Mouse (Mus musculus) G1E (cell line): ENCODE data around the gene Hoxd13.

Source experiments
- CTCF ChIP-seq: IDR thresholded peaks from 2 replicates; pipeline ENCODE4 v1.5.1; 2012; ENCODE audit warnings: low read depth, low read length, inconsistent platforms, mixed read lengths
- GATA1 ChIP-seq: IDR thresholded peaks from 2 replicates; pipeline ENCODE4 v1.6.1; 2012; ENCODE audit warnings: borderline replicate concordance, low read length, inconsistent platforms, mixed read lengths

DNA sequence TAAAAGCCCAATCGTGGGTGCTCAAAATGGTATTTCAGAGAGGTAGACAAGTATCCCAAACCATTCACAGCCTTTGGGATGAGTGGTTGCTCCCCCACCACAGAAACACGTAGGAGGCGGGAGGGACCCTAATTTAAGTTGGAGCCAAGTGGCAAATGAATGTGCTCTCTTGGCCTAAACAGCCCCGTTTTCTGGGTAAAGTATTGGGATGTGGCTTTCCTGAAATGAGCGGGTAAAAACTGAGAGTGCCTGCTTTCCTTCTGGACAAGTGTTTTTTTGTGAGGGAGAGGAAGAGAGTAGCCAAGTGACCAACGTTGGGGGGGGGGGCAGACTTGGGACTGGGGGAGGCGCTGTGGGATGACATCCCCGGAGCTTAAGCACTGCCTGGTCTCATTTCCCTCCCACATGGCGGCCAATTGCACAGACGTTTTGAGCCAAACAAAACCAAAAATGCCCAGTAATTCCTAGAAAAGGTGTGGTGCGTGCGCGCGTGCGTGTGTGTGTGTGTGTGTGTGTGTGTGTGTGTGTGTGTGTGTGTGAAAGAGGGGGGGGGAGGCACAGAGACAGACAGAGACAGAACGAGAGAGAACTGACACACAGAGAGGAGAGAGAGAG is 42.9 kb downstream of the Hoxd13 start:
- TF ChIP-seq CTCF (no peak), GATA1 (no peak)
